Mouse (Mus musculus): ENCODE data around the gene Tlr13. TPM values are rescaled to one million over a fixed set of nuclear protein-coding genes. Genes with fewer than 3 reads are reported as not detected.

Tlr13 gene
- not detected for polyA plus RNA-seq (2017; shearing (Covaris generic))

DNA sequence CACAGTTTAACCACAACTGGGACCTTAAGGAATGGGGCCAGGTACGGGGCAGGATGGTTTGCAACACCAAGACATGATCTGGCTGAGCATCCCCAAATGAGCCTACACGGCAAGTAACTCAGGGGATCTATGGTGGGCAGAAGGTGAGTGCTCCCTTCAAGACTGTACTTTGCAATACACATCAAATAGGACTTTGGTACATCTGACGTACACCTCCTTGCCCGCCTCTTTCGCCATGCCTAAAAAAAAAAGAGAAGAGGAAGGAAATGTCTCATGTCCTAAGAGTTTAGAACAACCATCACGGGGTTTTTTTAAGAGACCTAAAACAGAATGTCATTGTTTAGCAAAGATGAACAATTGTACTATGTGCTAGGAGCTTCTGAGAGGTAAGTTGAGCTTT is at the start of gene Tlr13:
Gene Tlr13 (plus strand): TSS at position 269 of the 400 bp plus-strand sequence.

GRCm38 (mm10) chrX:106186713-106187649 is 44.0 kb downstream of the Tlr13 start, which contains the start of gene Pgk1:
Gene Pgk1, plus strand, starts transcription at chrX:106187100.

Other genes with a start within 250 kb of the Tlr13 start
- gene Atrx, start 213.8 kb upstream of the Tlr13 start, polyA plus RNA-seq (2017; shearing (Covaris generic)), result 100 to 1,000 TPM; 182 to 225 TPM
- gene Magt1, start 131.3 kb upstream of the Tlr13 start, polyA plus RNA-seq (2017; shearing (Covaris generic)), result 10 to 100 TPM; 28.4 to 43.9 TPM
- gene Cox7b, start 127.5 kb upstream of the Tlr13 start, polyA plus RNA-seq (2017; shearing (Covaris generic)), result 100 to 1,000 TPM; 226 to 240 TPM
- gene Atp7a, start 115.9 kb upstream of the Tlr13 start, polyA plus RNA-seq (2017; shearing (Covaris generic)), result 10 to 100 TPM in 1 of 2 experiments, 1 to 10 TPM in 1; 6.9 to 10.2 TPM
- 100 to 1,000 TPM; 123 to 125 TPM for gene Pgk1, start 43.9 kb downstream of the Tlr13 start, polyA plus RNA-seq (2017; shearing (Covaris generic))
- 10 to 100 TPM; 37.0 to 43.0 TPM for gene Taf9b, start 78.0 kb downstream of the Tlr13 start, polyA plus RNA-seq (2017; shearing (Covaris generic))
- not detected for gene Fnd3c2, start 112.2 kb downstream of the Tlr13 start, polyA plus RNA-seq (2017; shearing (Covaris generic))

Data from inflammation-experienced regulatory T-cells (primary cell).